Mouse (Mus musculus): ENCODE data around the gene Adamtsl1. TPM values are rescaled to one million over a fixed set of nuclear protein-coding genes. Genes with fewer than 3 reads are reported as not detected.

Gene Adamtsl1
- polyA plus RNA-seq, 1 experiment: 2.7 TPM

DNA sequence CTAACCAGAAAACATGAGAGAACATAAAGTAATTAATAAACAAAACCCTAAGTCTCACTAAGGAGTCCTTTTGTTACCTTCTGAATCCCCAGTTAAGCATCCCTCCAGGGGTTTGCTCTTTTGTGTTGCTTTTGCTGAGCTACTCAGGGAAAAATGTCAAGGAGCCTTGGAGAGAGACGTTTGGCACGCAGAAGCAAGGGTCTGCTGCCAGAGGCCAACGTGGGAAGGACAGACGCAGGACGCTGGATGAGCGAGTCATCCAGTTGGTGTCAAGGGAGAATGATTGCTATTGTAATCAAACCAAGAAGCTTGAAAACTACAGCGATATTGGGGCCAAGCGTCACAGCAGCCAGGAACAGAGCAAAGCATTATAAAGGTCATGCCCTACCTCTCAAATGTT, 517.1 kb downstream of the Adamtsl1 start:
- no peak overlapping the region for H3K4me3 ChIP-seq
- TF ChIP-seq USF1 (IDR thresholded peaks at IDR 0.05; ENCODE audit: low read depth) (no peak), MYOD1 (IDR thresholded peaks at IDR 0.05; ENCODE audit: control insufficient read depth in 1 of 3, insufficient read length in 2 of 3, low read depth in 2 of 3) (no peak), E2F4 (IDR thresholded peaks at IDR 0.05; ENCODE audit: insufficient read depth) (no peak), POLR2A (IDR thresholded peaks at IDR 0.05; ENCODE audit: insufficient read length, low read depth) (no peak), CEBPB (IDR thresholded peaks at IDR 0.05; ENCODE audit: insufficient read depth, poor library complexity, severe bottlenecking) (no peak), POLR2AphosphoS2 (IDR thresholded peaks at IDR 0.05; ENCODE audit: insufficient read length, low read depth) (no peak), REST (IDR thresholded peaks at IDR 0.05; ENCODE audit: insufficient read depth, insufficient read length) (no peak), TCF12 (IDR thresholded peaks at IDR 0.05; ENCODE audit: insufficient read depth, poor library complexity, severe bottlenecking) (no peak), MYOG (IDR thresholded peaks at IDR 0.05; ENCODE audit: control insufficient read depth in 1 of 3, insufficient read depth in 1 of 3, insufficient read length in 2 of 3, low read depth in 2 of 3) (no peak), SRF (IDR thresholded peaks at IDR 0.05; ENCODE audit: control insufficient read depth, insufficient read length, low read depth) (no peak), MAX (IDR thresholded peaks at IDR 0.05; ENCODE audit: low read depth) (no peak)

DNA sequence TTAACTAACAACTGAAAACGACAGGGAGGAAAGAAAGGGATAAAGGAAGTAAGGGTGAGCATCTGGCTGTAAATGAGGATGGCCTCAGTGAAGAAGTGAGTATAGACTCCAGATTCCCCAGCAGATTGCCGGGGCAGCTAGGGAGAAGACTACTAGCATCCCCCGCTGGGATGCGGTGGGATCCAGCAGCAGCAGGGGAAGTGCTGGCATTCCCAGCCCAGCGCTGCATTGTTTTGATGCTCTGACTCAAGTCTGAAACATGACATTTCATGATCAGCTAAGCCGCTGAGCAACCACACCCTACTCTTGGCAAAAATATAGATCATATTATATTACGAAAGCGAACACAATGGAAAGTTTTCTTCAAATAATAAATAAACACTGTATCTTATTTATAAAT, 526.9 kb downstream of the Adamtsl1 start:
- Histone ChIP-seq H3ac (ENCODE audit: control insufficient read depth, insufficient read length) (no peak overlapping the region), H3K36me3 (ENCODE audit: control insufficient read depth, insufficient read depth) (no peaks in the 10 kb centered on the region), H3K4me2 (ENCODE audit: low read depth) (peak overlapping the region; percentile 79), H3K27me3 (ENCODE audit: control insufficient read depth, insufficient read depth, insufficient read length) (no peaks in the 10 kb centered on the region), H3K4me3 (no peak overlapping the region), H3K79me2 (ENCODE audit: control insufficient read depth, insufficient read depth) (no peaks in the 10 kb centered on the region)
- TF ChIP-seq REST (IDR thresholded peaks at IDR 0.05; ENCODE audit: insufficient read depth, insufficient read length) (no peak), CEBPB (IDR thresholded peaks at IDR 0.05; ENCODE audit: insufficient read depth, poor library complexity, severe bottlenecking) (no peak), POLR2A (IDR thresholded peaks at IDR 0.05; ENCODE audit: insufficient read length, low read depth) (no peak), POLR2AphosphoS2 (IDR thresholded peaks at IDR 0.05; ENCODE audit: insufficient read length, low read depth) (no peak), USF1 (IDR thresholded peaks at IDR 0.05; ENCODE audit: low read depth) (no peak), MYOG (IDR thresholded peaks at IDR 0.05; ENCODE audit: control insufficient read depth in 1 of 3, insufficient read depth in 1 of 3, insufficient read length in 2 of 3, low read depth in 2 of 3) (peak in 1 of 3 experiments; percentile 63), SRF (IDR thresholded peaks at IDR 0.05; ENCODE audit: control insufficient read depth, insufficient read length, low read depth) (no peak), MAX (IDR thresholded peaks at IDR 0.05; ENCODE audit: low read depth) (no peak), E2F4 (IDR thresholded peaks at IDR 0.05; ENCODE audit: insufficient read depth) (no peak), TCF12 (IDR thresholded peaks at IDR 0.05; ENCODE audit: insufficient read depth, poor library complexity, severe bottlenecking) (no peak), MYOD1 (IDR thresholded peaks at IDR 0.05; ENCODE audit: control insufficient read depth in 1 of 3, insufficient read length in 2 of 3, low read depth in 2 of 3) (peak in 2 of 3 experiments; percentile 3 to 47), TCF3 (IDR thresholded peaks at IDR 0.05; ENCODE audit: insufficient read length, low read depth) (peak; percentile 12)

More for the DNA sequence above, 517.1 kb downstream of the Adamtsl1 start:
- Histone ChIP-seq H3K4me2 (ENCODE audit: low read depth) (no peak overlapping the region), H3K79me2 (ENCODE audit: control insufficient read depth, insufficient read depth) (no peaks in the 10 kb centered on the region), H3K27me3 (ENCODE audit: control insufficient read depth, insufficient read depth, insufficient read length) (no peaks in the 10 kb centered on the region), H3K36me3 (ENCODE audit: control insufficient read depth, insufficient read depth) (no peaks in the 10 kb centered on the region), H3ac (ENCODE audit: control insufficient read depth, insufficient read length) (no peak overlapping the region)

DNA sequence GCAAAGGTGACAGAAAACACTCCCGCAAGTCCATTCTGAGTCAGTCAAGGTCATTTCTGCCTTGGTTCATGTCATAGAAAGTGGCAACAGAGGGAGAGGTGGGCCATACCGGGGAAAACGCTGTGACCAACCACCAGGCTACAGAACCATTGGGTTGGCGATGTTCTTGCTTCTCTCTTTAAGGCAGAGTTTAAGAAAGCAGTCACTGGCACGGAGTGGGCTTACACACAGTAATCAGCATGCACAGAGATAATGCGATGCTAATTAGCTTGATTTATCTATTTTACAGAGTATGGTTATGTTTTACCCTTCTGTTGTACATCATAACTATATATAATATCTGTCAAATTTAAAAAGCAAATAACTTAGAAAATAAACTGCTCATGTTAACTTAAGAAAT, 531.5 kb downstream of the Adamtsl1 start:
- Histone ChIP-seq H3K4me2 (ENCODE audit: low read depth) (no peak overlapping the region), H3K36me3 (ENCODE audit: control insufficient read depth, insufficient read depth) (no peaks in the 10 kb centered on the region)
- TF ChIP-seq REST (IDR thresholded peaks at IDR 0.05; ENCODE audit: insufficient read depth, insufficient read length) (no peak), MYOD1 (IDR thresholded peaks at IDR 0.05; ENCODE audit: control insufficient read depth in 1 of 3, insufficient read length in 2 of 3, low read depth in 2 of 3) (no peak), TCF12 (IDR thresholded peaks at IDR 0.05; ENCODE audit: insufficient read depth, poor library complexity, severe bottlenecking) (no peak), SRF (IDR thresholded peaks at IDR 0.05; ENCODE audit: control insufficient read depth, insufficient read length, low read depth) (no peak), POLR2A (IDR thresholded peaks at IDR 0.05; ENCODE audit: insufficient read length, low read depth) (no peak), POLR2AphosphoS2 (IDR thresholded peaks at IDR 0.05; ENCODE audit: insufficient read length, low read depth) (no peak), USF1 (IDR thresholded peaks at IDR 0.05; ENCODE audit: low read depth) (no peak), TCF3 (IDR thresholded peaks at IDR 0.05; ENCODE audit: insufficient read length, low read depth) (no peak), CEBPB (IDR thresholded peaks at IDR 0.05; ENCODE audit: insufficient read depth, poor library complexity, severe bottlenecking) (no peak), E2F4 (IDR thresholded peaks at IDR 0.05; ENCODE audit: insufficient read depth) (no peak), MAX (IDR thresholded peaks at IDR 0.05; ENCODE audit: low read depth) (no peak), MYOG (IDR thresholded peaks at IDR 0.05; ENCODE audit: control insufficient read depth in 1 of 3, insufficient read depth in 1 of 3, insufficient read length in 2 of 3, low read depth in 2 of 3) (no peak)

DNA sequence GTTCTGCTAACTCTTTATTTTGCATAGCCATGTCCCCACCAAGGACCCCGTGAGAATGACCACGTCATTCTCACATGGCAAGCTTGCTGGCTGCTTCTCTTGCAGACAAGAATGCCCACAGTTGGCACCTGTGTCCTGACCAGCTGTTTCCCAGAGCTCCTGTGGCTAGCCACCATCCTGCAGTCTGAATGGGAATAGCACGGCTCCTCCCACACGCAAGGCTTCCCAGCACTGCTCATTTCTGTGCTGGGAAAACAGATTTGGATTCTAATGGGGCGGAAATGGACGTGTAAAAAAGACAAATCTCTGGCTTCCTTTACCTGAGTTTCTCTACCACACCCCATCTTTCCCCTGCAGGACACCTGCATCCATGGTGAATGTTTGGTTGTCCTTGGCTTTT, 531.9 kb downstream of the Adamtsl1 start:
- H3K36me3 ChIP-seq (ENCODE audit: control insufficient read depth, insufficient read depth): no peaks in the 10 kb centered on the region
- TF ChIP-seq E2F4 (IDR thresholded peaks at IDR 0.05; ENCODE audit: insufficient read depth) (no peak), CEBPB (IDR thresholded peaks at IDR 0.05; ENCODE audit: insufficient read depth, poor library complexity, severe bottlenecking) (no peak), MAX (IDR thresholded peaks at IDR 0.05; ENCODE audit: low read depth) (no peak), TCF12 (IDR thresholded peaks at IDR 0.05; ENCODE audit: insufficient read depth, poor library complexity, severe bottlenecking) (peak; percentile 91), POLR2A (IDR thresholded peaks at IDR 0.05; ENCODE audit: insufficient read length, low read depth) (no peak), USF1 (IDR thresholded peaks at IDR 0.05; ENCODE audit: low read depth) (no peak), MYOD1 (IDR thresholded peaks at IDR 0.05; ENCODE audit: control insufficient read depth in 1 of 3, insufficient read length in 2 of 3, low read depth in 2 of 3) (peak in 2 of 3 experiments; percentile 97 to 98), POLR2AphosphoS2 (IDR thresholded peaks at IDR 0.05; ENCODE audit: insufficient read length, low read depth) (no peak), TCF3 (IDR thresholded peaks at IDR 0.05; ENCODE audit: insufficient read length, low read depth) (peak; percentile 93), REST (IDR thresholded peaks at IDR 0.05; ENCODE audit: insufficient read depth, insufficient read length) (no peak), MYOG (IDR thresholded peaks at IDR 0.05; ENCODE audit: control insufficient read depth in 1 of 3, insufficient read depth in 1 of 3, insufficient read length in 2 of 3, low read depth in 2 of 3) (peak; percentile 90 to 99 (median 97)), SRF (IDR thresholded peaks at IDR 0.05; ENCODE audit: control insufficient read depth, insufficient read length, low read depth) (no peak)

More for the DNA sequence above, 531.5 kb downstream of the Adamtsl1 start:
- Histone ChIP-seq H3K4me3 (no peak overlapping the region), H3K79me2 (ENCODE audit: control insufficient read depth, insufficient read depth) (no peaks in the 10 kb centered on the region), H3ac (ENCODE audit: control insufficient read depth, insufficient read length) (no peak overlapping the region), H3K27me3 (ENCODE audit: control insufficient read depth, insufficient read depth, insufficient read length) (no peaks in the 10 kb centered on the region)

More for the DNA sequence above, 531.9 kb downstream of the Adamtsl1 start:
- Histone ChIP-seq H3K4me3 (no peak overlapping the region), H3ac (ENCODE audit: control insufficient read depth, insufficient read length) (no peak overlapping the region), H3K4me2 (ENCODE audit: low read depth) (peak overlapping the region; percentile 62), H3K27me3 (ENCODE audit: control insufficient read depth, insufficient read depth, insufficient read length) (no peaks in the 10 kb centered on the region), H3K79me2 (ENCODE audit: control insufficient read depth, insufficient read depth) (no peaks in the 10 kb centered on the region)

Measured in myocyte (in vitro differentiated cells).